Mouse (Mus musculus) spleen, adult 2 months (tissue): ENCODE results near the gene Pign.

Source experiments
- CTCF ChIP-seq: fragments of 200-500 bp; IDR thresholded peaks from 2 replicates; pipeline ENCODE4 v1.5.1; 2011; ENCODE audit warnings: mild to moderate bottlenecking, inconsistent platforms; ENCODE audit not compliant: insufficient read depth, insufficient read length, insufficient replicate concordance; ENCODE audit errors: extremely low read depth
- POLR2A ChIP-seq: fragments of 200-500 bp; IDR thresholded peaks from 2 replicates; pipeline ENCODE4 v1.6.1; 2011; ENCODE audit warnings: low read depth, low read length, inconsistent platforms

DNA sequence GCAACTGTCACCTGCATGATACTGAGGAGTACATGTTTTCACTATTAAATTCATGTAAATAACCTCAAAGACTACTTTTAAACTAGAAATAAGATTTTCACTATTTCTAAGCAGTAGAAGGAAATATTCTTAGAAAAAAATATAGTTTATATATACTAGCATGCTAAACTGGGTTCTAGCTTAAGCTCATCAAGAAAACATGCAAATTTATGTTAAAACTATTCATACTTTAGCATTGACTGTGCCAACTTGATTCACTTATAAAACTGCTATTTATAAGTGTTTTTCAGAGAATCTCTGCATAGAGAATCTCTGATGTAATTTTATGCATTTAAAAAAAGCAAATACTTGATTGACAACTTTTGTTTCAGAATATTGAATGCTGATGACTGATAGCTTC, 113.3 kb downstream of the Pign start:
- TF ChIP-seq CTCF (no peak), POLR2A (no peak)
